Mouse (Mus musculus): Measurements from ENCODE around the gene Eef2. TPM values are rescaled to one million over a fixed set of nuclear protein-coding genes. Genes with fewer than 3 reads are reported as not detected.

The Eef2 gene
- polyA plus RNA-seq, 1 experiment, result 1,330 TPM

- Histone ChIP-seq H3K27me3 (replicated peaks; ENCODE audit: control insufficient read depth, insufficient read depth, low read length) (no peaks in the 10 kb centered on the region), H3K36me3 (ENCODE audit: control insufficient read depth, insufficient read depth, low read length) (peaks cover 9% of the 10 kb centered on the region), H3K27ac (ENCODE audit: insufficient read depth, low read depth, low read length) (no peak overlapping the region), H3K4me1 (ENCODE audit: control insufficient read depth, insufficient read depth, low read length) (no peaks in the 10 kb centered on the region), H3K4me3 (ENCODE audit: insufficient read depth, low read depth, low read length) (no peak overlapping the region)
- no peak for TF ChIP-seq CTCF (conservative IDR thresholded peaks at IDR 0.05; ENCODE audit: insufficient read depth, insufficient read length, low read depth, low read length)
- TF ChIP-seq POLR2A (IDR thresholded peaks at IDR 0.05; ENCODE audit: low read depth, low read length), result no peak
- WGBS, result 61% methylated on average over 6 of the region's 6 CpGs
- no peak for DNase-seq
Measured at GRCm38 (mm10) chr10:81151261-81151660, 25.2 kb upstream of the Eef2 start.

DNA sequence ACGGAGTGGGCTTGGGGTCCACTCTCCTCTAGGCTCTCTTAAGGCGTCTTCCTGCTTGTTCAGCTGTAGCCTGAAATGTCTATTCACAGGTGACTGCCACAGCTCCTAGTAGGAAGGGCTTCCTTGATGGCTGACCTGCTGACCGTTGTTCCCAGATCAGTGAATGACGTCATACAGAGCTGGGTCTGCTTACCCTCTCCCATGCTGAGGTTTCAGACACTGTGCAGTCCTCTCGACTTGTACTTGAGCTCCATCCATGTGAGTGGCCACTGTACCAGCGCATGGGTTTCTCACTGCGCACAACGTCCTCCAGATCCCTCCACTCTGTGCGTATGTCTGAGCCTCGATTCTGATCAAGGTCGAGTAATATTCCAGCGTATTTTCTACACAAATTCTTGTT lies 23.8 kb upstream of the Eef2 start:
- H3K4me3 ChIP-seq (ENCODE audit: insufficient read depth, low read depth, low read length), result no peak overlapping the region
- 55% methylated on average over 12 of the region's 12 CpGs for WGBS
- no peak for TF ChIP-seq POLR2A (IDR thresholded peaks at IDR 0.05; ENCODE audit: low read depth, low read length)
- TF ChIP-seq CTCF (conservative IDR thresholded peaks at IDR 0.05; ENCODE audit: insufficient read depth, insufficient read length, low read depth, low read length), result no peak

GRCm38 (mm10) chr10:81154313-81154712 lies 22.1 kb upstream of the Eef2 start:
- 90% methylated on average over 12 of the region's 12 CpGs for WGBS
- peaks cover 8% of the 10 kb centered on the region for H3K36me3 ChIP-seq (ENCODE audit: control insufficient read depth, insufficient read depth, low read length)

More for the DNA sequence above, 23.8 kb upstream of the Eef2 start:
- DNase-seq, result no peak
- Histone ChIP-seq H3K27ac (ENCODE audit: insufficient read depth, low read depth, low read length) (no peak overlapping the region), H3K36me3 (ENCODE audit: control insufficient read depth, insufficient read depth, low read length) (peaks cover 9% of the 10 kb centered on the region), H3K27me3 (replicated peaks; ENCODE audit: control insufficient read depth, insufficient read depth, low read length) (no peaks in the 10 kb centered on the region), H3K4me1 (ENCODE audit: control insufficient read depth, insufficient read depth, low read length) (no peaks in the 10 kb centered on the region)

DNA sequence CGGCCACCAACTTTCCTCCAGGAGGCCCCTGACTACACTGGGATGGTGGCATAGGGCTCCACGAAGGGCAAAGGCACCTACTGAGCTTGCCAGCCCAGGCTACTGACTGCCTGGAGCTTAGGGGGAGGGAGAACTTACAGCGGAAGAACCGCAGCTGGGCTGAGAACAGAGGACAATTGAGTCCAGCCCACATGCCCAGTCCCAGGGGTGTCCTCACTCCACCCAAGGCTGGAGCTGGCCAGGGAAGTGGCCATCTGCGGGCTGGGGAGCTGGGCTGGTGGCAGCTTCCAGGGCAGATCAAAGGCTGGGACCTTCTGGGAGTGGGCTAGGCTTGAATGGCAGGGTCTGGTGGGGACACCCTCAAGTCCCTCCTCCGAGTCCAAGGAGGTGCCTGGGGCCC lies 21.7 kb upstream of the Eef2 start:
- H3K27me3 ChIP-seq (replicated peaks; ENCODE audit: control insufficient read depth, insufficient read depth, low read length), result no peaks in the 10 kb centered on the region
- no peak for TF ChIP-seq POLR2A (IDR thresholded peaks at IDR 0.05; ENCODE audit: low read depth, low read length)
- TF ChIP-seq CTCF (conservative IDR thresholded peaks at IDR 0.05; ENCODE audit: insufficient read depth, insufficient read length, low read depth, low read length), result no peak
- peak overlapping the region; percentile 10; the same call in 1 of the 2 replicates for H3K27ac ChIP-seq (ENCODE audit: insufficient read depth, low read depth, low read length)
- WGBS, result 62% methylated on average over 6 of the region's 6 CpGs
- no peak overlapping the region for H3K4me3 ChIP-seq (ENCODE audit: insufficient read depth, low read depth, low read length)
- no peak for DNase-seq
- no peaks in the 10 kb centered on the region for H3K4me1 ChIP-seq (ENCODE audit: control insufficient read depth, insufficient read depth, low read length)
- peaks cover 8% of the 10 kb centered on the region for H3K36me3 ChIP-seq (ENCODE audit: control insufficient read depth, insufficient read depth, low read length)

More at GRCm38 (mm10) chr10:81154313-81154712, 22.1 kb upstream of the Eef2 start:
- Histone ChIP-seq H3K27ac (ENCODE audit: insufficient read depth, low read depth, low read length) (no peak overlapping the region), H3K4me3 (ENCODE audit: insufficient read depth, low read depth, low read length) (no peak overlapping the region), H3K27me3 (replicated peaks; ENCODE audit: control insufficient read depth, insufficient read depth, low read length) (no peaks in the 10 kb centered on the region), H3K4me1 (ENCODE audit: control insufficient read depth, insufficient read depth, low read length) (no peaks in the 10 kb centered on the region)
- DNase-seq, result no peak
- TF ChIP-seq CTCF (conservative IDR thresholded peaks at IDR 0.05; ENCODE audit: insufficient read depth, insufficient read length, low read depth, low read length), result no peak
- TF ChIP-seq POLR2A (IDR thresholded peaks at IDR 0.05; ENCODE audit: low read depth, low read length), result no peak

DNA sequence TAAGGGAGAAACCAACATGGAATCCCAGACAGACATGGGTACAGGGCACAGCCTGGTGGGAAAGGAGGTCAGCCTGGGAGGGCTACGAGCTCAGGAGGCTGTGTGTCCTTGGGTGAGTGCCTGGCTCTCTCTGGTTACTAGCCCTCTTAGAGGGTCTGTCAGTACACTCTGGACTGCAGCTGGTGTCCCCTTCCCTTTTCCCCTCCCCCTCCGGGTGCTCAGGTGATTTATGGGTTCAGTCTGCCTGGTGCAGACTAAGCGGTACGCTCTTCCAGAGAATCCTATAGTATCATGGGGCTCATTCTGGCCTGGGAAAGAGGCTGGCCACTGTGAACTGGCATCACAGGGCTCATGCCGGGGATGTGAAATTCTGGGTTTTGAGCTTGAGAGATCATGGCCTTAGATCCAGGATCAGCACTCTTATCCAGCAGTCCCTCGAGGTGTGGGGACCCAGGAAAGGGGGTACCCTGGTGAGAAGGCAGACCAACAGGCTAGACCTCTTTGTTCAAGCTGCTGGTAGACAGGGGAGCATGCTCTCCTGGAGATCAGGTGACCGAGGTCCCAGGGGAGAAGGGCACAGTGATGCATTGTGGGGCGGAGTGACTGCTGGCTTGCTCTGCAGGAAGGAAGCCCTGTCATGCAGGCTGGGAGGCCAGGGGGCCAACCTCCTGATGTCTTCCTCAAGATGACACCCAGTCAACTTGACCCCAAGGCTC lies 14.7 kb upstream of the Eef2 start:
- Histone ChIP-seq H3K4me3 (ENCODE audit: insufficient read depth, low read depth, low read length) (no peak overlapping the region), H3K36me3 (ENCODE audit: control insufficient read depth, insufficient read depth, low read length) (no peaks in the 10 kb centered on the region), H3K27ac (ENCODE audit: insufficient read depth, low read depth, low read length) (no peak overlapping the region), H3K4me1 (ENCODE audit: control insufficient read depth, insufficient read depth, low read length) (peaks cover 6% of the 10 kb centered on the region; the same call in 1 of the 2 replicates), H3K27me3 (replicated peaks; ENCODE audit: control insufficient read depth, insufficient read depth, low read length) (no peaks in the 10 kb centered on the region)
- DNase-seq, result peak; percentile 80
- no peak for TF ChIP-seq CTCF (conservative IDR thresholded peaks at IDR 0.05; ENCODE audit: insufficient read depth, insufficient read length, low read depth, low read length)
- TF ChIP-seq POLR2A (IDR thresholded peaks at IDR 0.05; ENCODE audit: low read depth, low read length), result no peak
- WGBS, result 60% methylated on average over 8 of the region's 8 CpGs

DNA sequence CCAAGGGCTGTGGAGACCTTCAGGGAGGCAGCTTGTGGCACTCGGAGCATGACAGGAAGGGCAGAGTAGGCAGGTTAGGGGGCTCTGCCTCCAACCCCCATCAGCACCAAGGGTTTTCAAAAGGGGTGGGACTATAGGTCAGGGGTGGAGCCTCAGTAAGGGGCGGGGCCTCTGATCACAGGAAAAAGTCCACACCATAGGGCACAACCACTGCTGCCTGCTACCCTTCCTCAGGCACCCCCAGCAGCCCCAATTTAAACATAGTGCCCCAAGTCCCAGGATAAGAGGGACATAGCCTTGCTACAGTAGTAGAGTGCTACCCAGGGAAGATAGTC lies 14.1 kb upstream of the Eef2 start:
- no peak overlapping the region for H3K27ac ChIP-seq (ENCODE audit: insufficient read depth, low read depth, low read length)
- TF ChIP-seq POLR2A (IDR thresholded peaks at IDR 0.05; ENCODE audit: low read depth, low read length) (no peak), CTCF (conservative IDR thresholded peaks at IDR 0.05; ENCODE audit: insufficient read depth, insufficient read length, low read depth, low read length) (no peak)
- no peaks in the 10 kb centered on the region for H3K36me3 ChIP-seq (ENCODE audit: control insufficient read depth, insufficient read depth, low read length)
- peaks cover 9% of the 10 kb centered on the region; the same call in 1 of the 2 replicates for H3K4me1 ChIP-seq (ENCODE audit: control insufficient read depth, insufficient read depth, low read length)
- H3K27me3 ChIP-seq (replicated peaks; ENCODE audit: control insufficient read depth, insufficient read depth, low read length), result no peaks in the 10 kb centered on the region
- 45% methylated on average over 2 of the region's 2 CpGs for WGBS
- H3K4me3 ChIP-seq (ENCODE audit: insufficient read depth, low read depth, low read length), result no peak overlapping the region
- no peak for DNase-seq

DNA sequence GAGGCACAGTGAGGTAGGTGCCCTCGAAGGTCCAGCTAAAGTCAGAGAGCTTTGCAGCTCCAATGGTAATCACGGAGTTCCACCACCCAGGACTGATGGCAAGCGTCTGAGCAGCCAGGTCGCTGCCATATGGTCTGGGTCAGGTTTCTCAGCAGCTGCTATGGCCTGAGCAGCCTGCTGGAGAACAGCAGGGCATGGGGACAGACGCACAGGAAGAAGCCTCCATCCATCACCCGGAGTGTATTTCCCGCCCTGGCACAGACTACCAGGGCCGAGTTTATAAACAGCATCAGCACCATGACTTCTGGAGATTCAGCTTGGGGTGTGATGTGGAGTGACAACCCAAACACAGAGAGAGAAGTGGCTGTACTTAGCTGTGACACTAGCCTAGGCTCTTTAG lies 11.3 kb upstream of the Eef2 start:
- Histone ChIP-seq H3K27ac (ENCODE audit: insufficient read depth, low read depth, low read length) (no peak overlapping the region), H3K4me1 (ENCODE audit: control insufficient read depth, insufficient read depth, low read length) (peaks cover 15% of the 10 kb centered on the region; the same call in 1 of the 2 replicates), H3K36me3 (ENCODE audit: control insufficient read depth, insufficient read depth, low read length) (no peaks in the 10 kb centered on the region), H3K4me3 (ENCODE audit: insufficient read depth, low read depth, low read length) (no peak overlapping the region), H3K27me3 (replicated peaks; ENCODE audit: control insufficient read depth, insufficient read depth, low read length) (no peaks in the 10 kb centered on the region)
- WGBS, result 33% methylated on average over 8 of the region's 8 CpGs
- no peak for TF ChIP-seq POLR2A (IDR thresholded peaks at IDR 0.05; ENCODE audit: low read depth, low read length)
- no peak for TF ChIP-seq CTCF (conservative IDR thresholded peaks at IDR 0.05; ENCODE audit: insufficient read depth, insufficient read length, low read depth, low read length)
- peak; percentile 44 for DNase-seq

Measured in kidney, adult 2 months (tissue).